Mouse (Mus musculus): ENCODE measurements around the gene Zfyve19.

The Zfyve19 gene

DNA sequence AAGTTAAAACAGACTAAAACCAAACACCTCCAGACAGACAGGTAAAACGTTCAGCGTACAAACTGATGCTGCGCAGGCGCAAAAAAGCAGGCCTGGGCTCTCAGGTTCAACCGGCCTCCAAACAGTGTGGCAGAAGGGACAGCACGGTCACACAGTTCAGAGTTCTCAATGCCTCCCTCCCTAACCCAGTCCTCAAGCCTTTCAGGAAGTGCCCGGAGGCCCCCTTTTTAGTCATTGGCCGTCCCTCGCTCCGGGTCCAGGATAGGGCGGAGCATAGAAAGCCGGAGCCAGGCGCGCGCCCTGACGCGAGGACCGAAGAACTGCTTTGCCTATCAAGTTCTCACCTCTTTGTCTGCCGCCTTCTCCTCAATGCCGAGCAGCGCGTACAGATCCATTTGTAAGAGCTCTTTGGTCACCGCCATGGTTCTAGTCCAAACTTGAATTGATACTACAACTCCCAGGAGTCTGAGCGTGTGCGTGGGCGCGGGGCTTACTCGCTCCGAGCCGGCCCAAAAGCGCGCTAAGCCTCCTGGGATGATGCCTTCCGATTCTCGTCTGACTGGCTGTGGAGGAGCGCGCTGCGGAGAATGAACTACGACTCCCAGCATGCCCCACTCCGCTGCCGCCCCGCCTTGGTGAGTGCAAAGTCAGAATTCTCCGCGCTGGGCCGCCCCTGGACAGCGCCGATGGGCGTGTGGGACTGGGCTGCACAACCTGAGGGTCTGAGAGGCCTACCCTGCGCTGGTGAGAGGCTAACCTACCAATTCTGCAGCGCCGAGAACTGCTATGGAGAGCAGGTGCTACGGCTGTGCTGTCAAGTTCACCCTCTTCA lies at the start of gene Zfyve19, which contains the start of gene Dnajc17:
TSS of gene Zfyve19 (plus strand) at position 274 of the 832 bp plus-strand sequence.
TSS of gene Dnajc17 (minus strand) at position 452 of the 832 bp plus-strand sequence.
- peak; percentile 94 for DNase-seq

DNA sequence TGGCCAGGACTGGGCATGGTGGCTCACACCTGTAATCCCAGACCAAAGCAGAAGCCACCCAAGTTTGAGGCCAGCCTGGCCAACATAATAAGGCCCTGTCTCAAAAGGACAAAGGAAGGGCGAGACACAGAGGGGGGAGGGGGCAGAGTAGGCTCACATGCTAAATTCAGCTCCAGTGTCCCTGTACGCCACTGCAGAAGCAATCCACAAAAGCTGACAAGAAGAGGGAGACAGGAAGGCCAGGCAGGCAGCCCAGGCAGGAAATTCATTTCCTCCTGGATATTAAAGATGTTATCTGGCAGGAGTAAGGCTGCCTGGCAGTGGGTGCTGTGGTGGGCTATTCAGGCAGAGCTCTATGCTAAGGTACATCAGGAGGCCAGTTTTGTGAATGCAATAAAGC lies 47.2 kb upstream of the Zfyve19 start:
- DNase-seq, result peak; percentile 57

DNA sequence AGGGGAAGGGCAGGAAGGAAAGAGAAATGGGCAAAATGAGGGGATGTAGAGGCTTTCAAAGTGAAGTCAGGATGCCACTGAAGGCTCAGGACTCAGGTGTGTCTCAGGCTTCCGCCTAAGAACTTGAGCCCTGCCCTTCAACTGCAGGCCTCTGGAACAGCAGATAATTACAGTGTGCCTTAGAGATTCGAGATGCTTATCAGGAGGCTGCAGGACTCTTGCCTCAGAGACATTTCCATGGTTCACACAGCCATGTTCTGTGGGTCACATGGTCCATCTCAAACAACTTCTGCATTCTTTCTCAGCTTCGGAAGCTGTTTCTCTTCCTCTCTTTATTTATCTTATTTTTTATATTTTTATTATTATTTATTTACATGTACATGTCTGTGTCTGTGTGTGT lies 45.3 kb upstream of the Zfyve19 start:
- no peak for DNase-seq

DNA sequence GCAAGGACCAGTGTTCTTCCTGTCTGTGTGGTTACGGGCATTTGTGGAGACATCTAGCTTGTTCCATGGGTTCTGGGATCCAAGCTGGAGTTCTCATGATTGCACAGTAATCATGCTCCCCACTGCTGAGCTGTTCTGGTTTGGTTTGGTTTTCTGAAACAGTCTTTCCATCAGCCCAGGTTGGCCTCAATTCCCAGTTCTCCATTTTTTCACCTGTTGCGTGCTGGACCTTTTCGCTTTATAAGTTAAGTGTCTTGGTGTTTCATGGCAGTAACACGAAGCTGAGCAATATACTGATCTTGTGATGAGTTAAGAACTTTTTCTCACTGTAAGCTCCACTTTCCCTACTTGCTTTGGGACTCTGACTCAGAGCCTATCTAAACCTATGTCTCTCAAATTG lies 44.4 kb upstream of the Zfyve19 start:
- DNase-seq, result no peak

DNA sequence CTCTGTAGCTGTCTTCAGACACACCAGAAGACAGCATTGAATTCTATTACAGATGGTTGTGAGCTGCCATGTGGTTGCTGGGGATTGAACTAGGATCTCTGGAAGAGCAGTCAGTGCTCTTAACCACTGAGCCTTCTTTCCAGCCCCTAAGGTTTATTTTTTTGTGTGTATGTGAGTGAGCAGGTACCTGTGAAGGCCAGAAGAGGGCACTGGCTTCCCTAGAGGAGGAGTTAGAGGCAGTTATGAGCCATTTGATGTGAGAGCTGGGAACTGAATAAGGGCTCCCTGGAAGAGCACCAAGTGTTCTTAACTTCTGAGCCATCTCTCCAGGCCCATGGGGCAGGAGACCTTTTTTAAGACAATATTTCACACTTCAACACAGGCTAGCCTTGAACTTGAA lies 43.0 kb upstream of the Zfyve19 start:
- no peak for DNase-seq

DNA sequence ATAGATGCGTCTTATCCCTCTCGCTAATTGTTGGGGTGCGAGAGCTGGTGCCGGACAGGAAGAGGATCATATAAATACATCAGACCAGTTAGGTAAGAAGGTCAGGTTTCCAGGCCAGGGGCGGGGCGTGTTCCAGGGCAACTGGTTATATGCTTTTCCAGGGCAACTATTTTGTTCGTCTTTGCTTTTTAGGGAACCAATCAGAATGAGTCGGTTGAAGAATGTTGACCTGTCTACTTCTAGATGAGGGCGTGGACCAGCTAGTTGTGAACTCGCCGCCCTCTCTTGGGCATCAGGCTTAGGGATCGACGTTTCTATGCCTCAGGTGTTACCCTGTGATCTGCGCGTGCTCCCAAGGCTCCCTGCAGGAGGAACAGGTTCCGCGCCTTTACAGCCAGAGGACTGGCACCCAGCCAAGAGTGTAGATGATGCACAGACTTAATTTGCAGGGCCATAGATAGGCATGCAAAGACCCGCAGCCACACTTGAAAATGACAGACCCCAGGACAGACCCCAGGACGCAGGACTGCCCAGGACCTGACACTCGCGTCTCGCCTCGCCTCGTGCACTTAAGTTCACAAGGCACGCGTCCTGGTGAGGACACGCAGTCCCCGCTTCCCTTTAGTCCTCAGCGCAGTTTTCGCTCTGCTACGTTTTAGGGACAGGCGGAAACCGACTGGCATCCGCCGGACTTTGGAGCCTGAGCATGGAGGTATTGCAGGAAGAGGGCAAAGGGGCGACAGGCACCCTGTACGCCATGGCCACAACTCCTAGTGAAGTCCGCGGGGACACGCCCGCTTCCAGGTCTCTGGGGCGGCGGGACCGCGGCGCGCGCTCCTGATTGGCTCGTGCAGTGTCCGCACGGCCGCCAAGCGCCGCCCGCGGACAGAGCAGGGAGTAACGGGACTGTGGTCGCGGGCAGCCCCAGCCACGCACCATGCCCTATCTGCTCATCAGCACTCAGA lies 41.2 kb upstream of the Zfyve19 start, which contains the start of gene Gchfr:
TSS of gene Gchfr (plus strand) at position 873 of the 965 bp plus-strand sequence.
- DNase-seq, result peak; percentile 72

DNA sequence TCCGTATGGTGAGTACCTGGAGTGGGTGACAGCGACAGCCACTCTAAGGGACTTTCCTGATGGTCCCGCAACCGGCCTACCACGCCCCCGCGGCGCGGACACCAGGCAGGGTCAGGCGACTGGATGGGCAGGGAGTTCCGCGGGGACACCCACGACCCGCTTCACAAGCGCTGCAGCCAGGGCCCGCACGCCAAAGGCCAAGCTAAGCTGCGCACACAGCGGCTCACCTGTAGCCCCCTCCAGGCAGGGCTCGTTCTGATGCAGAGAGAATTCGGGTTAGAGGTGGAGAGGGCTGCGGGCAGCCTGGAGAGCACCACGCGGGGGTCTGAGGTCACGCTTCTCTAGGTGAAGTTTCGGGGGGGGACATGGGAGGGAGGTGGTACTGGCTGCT lies 40.6 kb upstream of the Zfyve19 start:
- DNase-seq, result no peak

DNA sequence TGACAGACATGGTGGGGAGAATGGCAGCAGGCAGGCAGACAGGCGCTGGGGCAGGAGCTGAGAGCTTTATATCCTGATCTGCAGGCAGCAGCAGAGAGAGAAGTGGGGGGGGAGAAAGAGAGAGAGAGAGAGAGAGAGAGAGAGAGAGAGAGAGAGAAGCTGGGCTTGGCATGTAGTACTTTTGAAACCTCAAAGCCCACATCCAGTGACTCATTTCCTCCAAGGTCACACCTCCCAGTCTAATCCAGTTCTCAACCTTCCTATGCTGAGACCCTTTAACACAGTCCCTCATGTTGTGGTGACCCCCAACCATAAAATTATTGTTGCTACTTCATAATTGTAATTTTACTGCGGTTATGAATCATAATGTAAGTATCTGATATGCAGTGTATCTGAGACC lies 38.1 kb upstream of the Zfyve19 start:
- no peak for DNase-seq

DNA sequence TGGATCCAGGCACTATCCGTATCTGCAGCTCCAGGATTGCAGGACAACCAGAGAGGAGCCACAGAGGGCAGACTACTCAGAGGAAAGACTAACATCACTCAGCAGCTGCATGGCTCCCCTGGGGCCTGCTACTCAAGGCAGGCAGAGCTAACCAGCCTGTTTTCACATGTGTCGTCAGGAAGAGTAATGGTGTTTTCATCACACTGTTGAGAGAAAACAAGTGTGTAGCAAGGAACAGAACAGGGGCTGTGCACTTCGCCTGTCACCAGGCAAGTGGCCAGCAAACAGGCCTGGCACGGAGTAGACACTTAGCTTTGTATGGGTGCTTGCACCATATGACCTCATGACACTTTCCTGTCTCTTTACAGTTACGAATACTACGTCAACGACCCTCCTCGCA lies 36.8 kb upstream of the Zfyve19 start:
- DNase-seq, result no peak

DNA sequence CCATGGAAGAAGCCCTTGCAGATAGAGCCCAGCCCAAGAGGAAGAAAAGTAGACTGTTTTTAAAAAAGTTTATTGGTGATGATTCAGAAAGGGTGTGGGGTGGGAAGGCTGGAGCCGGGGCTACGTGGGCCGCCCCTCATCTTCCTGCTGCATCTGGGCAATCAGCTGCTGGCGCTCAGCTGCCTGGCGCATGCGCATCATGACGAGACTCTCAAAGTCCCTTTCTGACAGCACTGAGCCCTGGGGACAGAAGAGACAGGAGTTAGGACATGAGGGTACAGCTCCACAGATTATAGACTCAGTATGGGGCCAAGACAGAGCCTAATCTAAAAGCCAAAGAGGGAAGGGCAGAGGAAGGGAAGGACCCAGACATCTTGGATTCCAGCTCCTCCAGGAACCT lies 36.0 kb upstream of the Zfyve19 start:
- DNase-seq, result no peak

DNA sequence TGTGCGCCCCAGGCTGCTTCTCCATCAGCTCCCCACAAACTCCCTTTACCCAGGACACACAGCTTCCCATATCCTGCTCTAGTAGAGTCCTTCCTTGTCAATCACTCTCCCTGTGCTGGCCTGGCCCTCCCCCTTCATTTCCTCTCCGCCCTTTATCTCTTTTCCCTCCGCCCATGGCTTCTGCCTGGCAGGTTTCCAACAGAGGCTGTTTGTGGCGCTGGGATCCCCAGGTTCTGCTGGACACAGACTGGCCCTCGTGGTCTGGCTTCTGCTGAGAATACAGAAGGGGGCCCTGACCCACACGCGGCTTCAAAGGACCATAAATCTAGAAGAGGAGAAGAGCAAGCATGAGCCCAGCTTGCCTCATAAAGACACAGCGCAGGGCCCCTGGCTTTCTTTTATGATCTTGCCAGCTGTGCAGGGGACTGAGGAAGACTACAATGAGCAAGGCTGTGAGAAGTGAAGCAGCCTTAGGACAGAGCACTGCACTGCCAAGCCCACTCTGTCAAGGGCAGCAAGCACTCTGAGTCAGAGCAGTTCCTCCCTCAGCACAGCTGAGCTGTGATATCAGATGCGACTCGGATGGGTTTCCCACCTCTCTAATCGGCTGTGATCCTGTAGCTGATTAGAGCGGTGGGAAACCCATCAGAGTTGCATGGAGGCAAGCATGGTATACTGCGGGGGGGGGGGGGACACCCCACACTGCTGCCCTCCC lies 35.4 kb upstream of the Zfyve19 start:
- DNase-seq, result peak; percentile 78

DNA sequence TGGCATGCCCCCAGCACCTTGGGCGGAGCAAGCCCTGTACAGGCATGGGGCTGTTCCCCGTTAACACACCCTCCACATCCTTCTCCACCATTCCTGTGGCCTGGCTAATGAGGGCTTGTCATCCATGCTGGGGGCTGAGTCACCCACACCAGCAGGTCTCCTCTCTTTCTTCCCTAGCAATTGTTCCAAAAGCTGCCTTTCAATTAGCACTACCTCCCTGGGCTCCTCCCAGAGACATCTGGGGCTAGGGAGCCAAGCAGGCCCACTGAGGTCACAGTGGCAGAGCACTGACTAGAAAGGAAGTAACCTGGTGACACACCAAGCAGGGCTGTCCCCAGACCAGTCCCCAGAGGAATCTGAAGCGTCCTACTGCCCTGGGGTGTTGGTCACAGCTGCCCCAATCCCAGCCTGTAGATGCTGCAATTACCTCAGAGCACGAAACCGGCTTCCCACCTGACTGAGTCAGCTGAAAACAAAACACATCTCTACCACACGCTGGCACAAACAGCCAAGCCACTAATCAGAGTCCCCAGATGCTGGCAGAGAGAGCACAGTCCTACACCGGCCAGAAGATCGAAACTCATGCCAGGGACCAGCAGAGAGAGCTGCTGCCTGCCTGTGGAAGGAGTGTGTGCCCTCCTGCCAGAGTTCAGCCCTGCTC lies 34.3 kb upstream of the Zfyve19 start, which contains the start of gene Gm14137:
TSS of gene Gm14137 (plus strand) at position 519 of the 661 bp plus-strand sequence.
- no peak for DNase-seq

DNA sequence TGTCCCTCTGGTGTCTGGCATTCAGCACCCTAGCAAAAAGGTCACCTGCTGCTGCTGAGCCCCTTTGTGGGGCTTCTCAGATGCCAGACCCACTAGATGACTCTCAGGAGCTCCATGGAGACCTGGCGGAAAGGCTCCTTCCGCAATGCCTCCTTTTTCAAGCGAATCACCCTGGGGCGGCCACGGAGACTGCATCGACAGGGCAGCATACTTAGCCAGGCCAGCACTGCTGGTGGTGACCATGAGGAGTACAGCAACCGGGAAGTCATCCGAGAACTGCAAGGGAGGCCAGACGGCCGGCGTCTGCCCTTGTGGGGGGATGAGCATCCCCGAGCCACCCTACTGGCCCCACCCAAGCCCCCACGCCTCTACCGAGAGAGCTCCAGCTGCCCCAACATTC lies 33.6 kb upstream of the Zfyve19 start:
- DNase-seq, result no peak

DNA sequence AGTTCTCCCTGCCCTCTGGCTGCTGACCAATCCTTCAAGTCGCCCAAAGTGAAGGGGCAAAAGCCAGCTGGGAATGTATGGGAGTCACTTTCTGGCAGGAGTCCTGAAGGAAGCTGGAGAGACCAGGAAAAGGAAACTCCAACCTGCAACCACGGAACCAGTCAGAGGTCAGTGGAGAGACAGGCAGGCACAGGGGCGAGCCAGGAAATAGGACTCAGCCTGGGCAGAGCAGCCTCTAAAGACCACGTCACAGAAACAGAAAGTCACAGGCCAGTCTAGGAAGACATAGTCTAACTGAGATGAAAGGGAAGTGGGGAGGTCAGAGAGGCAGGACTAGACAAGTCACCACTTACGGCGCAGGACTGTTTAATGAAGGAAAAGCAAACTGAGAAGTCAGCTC lies 32.8 kb upstream of the Zfyve19 start:
- DNase-seq, result no peak

DNA sequence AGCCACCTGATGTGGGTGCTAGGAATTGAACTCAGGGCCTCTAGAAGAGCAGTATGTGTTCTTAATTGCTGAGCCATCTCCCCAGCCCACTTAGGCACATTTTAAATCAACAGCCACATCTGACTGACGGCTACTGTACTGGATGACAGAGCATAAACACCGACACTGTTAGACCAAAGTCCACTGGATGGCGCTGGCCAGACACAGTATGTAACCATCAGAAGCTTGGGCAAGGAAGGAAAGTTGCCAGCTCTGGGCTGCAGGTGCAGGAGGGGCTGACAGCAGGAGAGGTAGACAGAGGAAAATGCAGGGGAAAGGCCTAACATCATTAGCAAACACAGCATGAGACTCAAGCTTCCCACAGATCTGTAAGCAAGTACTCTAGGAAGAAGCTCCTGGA lies 31.7 kb upstream of the Zfyve19 start:
- DNase-seq, result no peak

DNA sequence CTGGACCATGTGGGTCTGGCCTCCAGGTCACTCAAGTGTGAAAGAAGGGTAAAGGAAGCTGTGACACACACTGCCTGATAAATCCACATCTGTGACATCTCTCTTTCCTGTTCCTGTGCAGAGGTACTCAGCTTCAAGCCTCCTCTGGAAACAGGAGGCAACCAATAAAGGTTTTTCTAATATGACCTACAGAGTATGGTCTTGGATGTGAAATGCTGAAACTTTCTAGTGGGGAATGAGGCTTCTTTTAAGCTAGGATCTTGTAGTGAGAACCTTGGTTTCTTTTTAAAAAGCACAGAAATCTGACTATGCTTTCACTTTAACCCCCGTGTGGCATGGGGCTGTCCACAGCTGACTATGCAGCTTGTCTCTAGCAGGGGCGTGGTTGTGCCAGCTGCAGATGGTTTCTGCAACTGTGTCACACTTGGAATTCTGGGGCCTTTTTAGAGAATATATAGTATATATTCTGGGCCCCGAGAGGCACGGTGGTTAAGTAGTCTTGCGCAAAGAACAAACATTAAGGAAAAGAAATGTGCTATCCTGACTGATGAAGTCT lies 31.0 kb upstream of the Zfyve19 start:
- DNase-seq, result no peak

DNA sequence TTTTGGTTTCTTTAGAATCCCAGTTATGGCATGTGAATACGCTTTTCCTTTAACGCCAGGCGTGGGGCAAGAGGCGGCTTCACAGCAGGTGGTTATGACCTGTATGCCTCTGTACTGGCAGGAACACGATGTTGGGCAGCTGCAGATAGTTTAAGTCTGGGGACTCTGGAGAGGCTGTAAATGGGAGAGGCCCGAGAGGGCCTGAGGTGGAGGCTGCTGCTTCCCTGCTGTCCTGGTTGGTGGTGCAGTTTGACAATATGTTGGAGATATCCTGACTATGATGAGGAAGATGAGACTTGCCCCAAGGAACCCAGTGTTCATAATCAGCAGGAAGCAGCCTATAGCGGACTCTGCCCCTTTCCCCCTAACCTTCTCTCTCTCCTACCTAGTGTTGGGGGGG lies 25.5 kb upstream of the Zfyve19 start:
- DNase-seq, result no peak

DNA sequence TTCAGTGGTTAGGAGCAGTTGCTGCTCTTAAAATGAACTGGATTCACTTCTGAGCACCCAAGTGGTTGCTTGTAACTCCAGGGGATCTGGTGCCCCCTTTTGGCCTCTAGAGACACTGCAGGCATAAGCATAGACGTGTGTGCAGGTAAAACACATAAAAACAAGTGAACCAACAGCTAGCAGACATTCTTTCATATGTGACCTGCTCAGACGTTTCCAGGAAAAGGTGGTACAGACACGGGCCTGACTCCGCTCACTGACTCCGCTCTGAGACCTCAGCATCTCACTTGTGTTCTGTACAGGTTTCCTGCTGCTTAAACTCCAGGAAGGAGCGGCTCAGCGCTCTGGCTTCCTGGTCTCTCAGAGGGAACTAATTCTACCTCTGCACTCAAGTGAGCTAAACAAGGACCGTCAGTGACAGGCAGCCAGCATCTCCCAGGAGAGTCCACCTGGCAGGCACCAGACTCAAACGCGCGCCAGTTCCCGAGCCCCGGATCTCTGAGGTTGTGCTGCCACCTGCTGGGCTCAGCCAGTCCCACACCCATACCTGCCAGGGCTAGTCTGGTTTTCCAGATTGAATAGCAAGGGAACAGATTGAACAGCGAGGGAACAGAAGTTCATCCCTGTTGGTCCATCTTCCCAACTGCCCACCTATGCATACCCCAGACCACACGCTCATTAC lies 19.2 kb upstream of the Zfyve19 start:
- peak; percentile 91 for DNase-seq

DNA sequence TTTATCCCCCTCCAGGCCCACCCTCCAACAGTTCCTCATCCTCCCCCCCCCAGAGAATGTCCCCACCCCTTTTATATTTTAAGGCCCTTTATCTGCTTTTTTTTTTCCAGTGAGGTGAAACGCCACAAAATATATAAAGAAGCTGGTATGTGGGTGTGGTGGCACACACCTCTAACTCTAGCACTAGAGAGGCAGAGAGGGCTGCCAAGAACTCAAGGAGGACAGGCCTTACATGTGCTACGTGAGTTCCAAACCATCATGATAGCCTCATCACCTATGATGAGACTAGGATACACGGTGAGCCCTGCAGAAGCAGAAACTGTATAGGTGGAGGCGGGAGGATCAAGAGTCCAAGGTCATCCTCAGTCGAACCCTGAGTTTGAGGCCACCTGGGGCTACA lies 17.4 kb upstream of the Zfyve19 start:
- no peak for DNase-seq

DNA sequence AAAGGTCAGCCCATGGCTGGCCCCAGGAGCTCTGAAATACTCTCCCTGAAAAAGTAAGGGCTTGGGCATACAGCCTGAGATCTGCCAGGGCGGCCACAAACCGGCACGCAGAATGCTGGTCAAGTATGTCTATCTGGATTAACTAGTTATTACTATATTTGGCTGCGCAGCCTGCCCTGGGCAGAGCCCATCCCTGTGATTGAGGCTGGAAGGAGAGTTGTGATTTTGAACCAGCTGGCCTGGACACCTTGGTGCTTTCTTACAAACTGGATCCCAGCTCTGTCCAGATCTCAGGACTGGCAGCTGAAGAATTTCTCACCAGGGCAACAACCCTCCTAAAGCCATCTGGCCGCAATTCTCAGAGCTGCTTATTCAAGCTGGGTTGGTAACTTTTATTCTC lies 14.3 kb upstream of the Zfyve19 start:
- no peak for DNase-seq

DNA sequence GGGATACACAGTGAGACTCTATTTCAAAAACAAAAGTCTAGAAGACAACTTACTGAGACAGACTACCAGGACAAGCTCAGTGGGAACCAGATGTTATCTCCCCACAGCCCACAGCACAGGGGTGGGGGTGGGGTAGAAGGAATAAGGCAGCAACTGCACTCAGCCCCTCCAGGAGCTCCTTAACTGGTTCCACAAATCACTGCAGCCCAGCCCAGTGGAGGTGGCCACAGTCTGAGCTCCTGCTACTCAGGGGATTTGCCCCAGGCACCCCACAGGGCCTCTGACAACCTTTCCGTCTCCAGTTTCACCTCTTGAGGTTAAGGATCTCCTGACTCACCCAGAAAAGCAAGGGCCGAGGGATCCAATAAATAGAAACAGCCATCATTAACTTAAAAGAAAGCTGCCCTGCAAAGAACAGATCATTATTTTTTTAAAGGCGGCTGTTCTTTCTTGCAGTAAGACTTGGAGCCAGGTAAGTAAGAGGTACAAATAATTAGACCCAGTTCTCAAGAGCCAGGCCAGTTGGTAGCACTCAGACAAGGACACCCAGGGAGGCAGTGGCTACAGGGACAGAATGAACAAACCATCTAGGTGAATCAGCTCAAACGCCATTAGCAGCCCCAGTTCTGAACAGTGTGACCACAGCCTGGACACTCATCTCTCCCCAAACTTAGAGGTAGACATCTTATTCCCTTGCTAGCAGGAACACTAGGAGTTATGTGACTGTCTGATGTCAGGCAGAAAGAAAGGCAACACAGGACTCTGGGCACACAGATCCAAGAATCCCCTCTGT lies 11.9 kb upstream of the Zfyve19 start:
- DNase-seq, result no peak

Data from lung, postnatal 14 days (tissue).